Mouse (Mus musculus): ENCODE results near the gene Dab2. TPM values are rescaled to one million over a fixed set of nuclear protein-coding genes. Genes with fewer than 3 reads are reported as not detected.

Dab2 gene
- polyA plus RNA-seq, 1 experiment from 2014 or later, result 47.5 TPM

- no peak overlapping the region for H3K4me2 ChIP-seq (ENCODE audit: low read length)
- no peaks in the 10 kb centered on the region for H3K27me3 ChIP-seq (replicated peaks; ENCODE audit: control insufficient read depth, insufficient read depth, low read length)
- WGBS, result 76% methylated on average over 4 of the region's 4 CpGs
- H3K4me1 ChIP-seq (replicated peaks; ENCODE audit: control insufficient read depth, insufficient read depth, low read length), result peaks cover 12% of the 10 kb centered on the region
- H3K9ac ChIP-seq (ENCODE audit: low read length), result no peak overlapping the region
- ATAC-seq (replicated peaks; ENCODE audit: low FRiP score, low TSS enrichment, low read depth), result no peak
- H3K4me3 ChIP-seq (ENCODE audit: low read depth, low read length), result no peak overlapping the region
- H3K9me3 ChIP-seq (ENCODE audit: control insufficient read depth, low read length), result no peaks in the 10 kb centered on the region
- H3K27ac ChIP-seq (ENCODE audit: low read depth), result no peak overlapping the region
- no peaks in the 10 kb centered on the region; the same call in 1 of the 2 replicates for H3K36me3 ChIP-seq (ENCODE audit: control insufficient read depth, insufficient read depth, low read length)
- DNase-seq (ENCODE audit: low spot score), result no peak
These were observed 90.5 kb downstream of the Dab2 start for GRCm38 (mm10) chr15:6390106-6390505.

GRCm38 (mm10) chr15:6390657-6391056 is 91.1 kb downstream of the Dab2 start:
- Histone ChIP-seq H3K4me2 (ENCODE audit: low read length) (no peak overlapping the region), H3K9me3 (ENCODE audit: control insufficient read depth, low read length) (no peaks in the 10 kb centered on the region)
- ATAC-seq (replicated peaks; ENCODE audit: low FRiP score, low TSS enrichment, low read depth), result no peak

GRCm38 (mm10) chr15:6391886-6392285 is 92.3 kb downstream of the Dab2 start:
- H3K4me1 ChIP-seq (replicated peaks; ENCODE audit: control insufficient read depth, insufficient read depth, low read length), result peaks cover 12% of the 10 kb centered on the region; the same call in 1 of the 2 replicates
- no peaks in the 10 kb centered on the region for H3K9me3 ChIP-seq (ENCODE audit: control insufficient read depth, low read length)
- no peak overlapping the region for H3K4me3 ChIP-seq (ENCODE audit: low read depth, low read length)
- WGBS, result 89% methylated on average over 3 of the region's 3 CpGs
- no peak for ATAC-seq (replicated peaks; ENCODE audit: low FRiP score, low TSS enrichment, low read depth)
- no peak for DNase-seq (ENCODE audit: low spot score)
- H3K4me2 ChIP-seq (ENCODE audit: low read length), result no peak overlapping the region
- H3K27me3 ChIP-seq (replicated peaks; ENCODE audit: control insufficient read depth, insufficient read depth, low read length), result no peaks in the 10 kb centered on the region
- H3K9ac ChIP-seq (ENCODE audit: low read length), result no peak overlapping the region
- H3K27ac ChIP-seq (ENCODE audit: low read depth), result no peak overlapping the region
- peaks cover 3% of the 10 kb centered on the region for H3K36me3 ChIP-seq (ENCODE audit: control insufficient read depth, insufficient read depth, low read length)

More at GRCm38 (mm10) chr15:6390657-6391056, 91.1 kb downstream of the Dab2 start:
- Histone ChIP-seq H3K27me3 (replicated peaks; ENCODE audit: control insufficient read depth, insufficient read depth, low read length) (no peaks in the 10 kb centered on the region), H3K4me3 (ENCODE audit: low read depth, low read length) (no peak overlapping the region), H3K36me3 (ENCODE audit: control insufficient read depth, insufficient read depth, low read length) (no peaks in the 10 kb centered on the region; the same call in 1 of the 2 replicates), H3K27ac (ENCODE audit: low read depth) (no peak overlapping the region), H3K9ac (ENCODE audit: low read length) (no peak overlapping the region), H3K4me1 (replicated peaks; ENCODE audit: control insufficient read depth, insufficient read depth, low read length) (peaks cover 12% of the 10 kb centered on the region)
- WGBS, result 33% methylated on average over 2 of the region's 2 CpGs
- DNase-seq (ENCODE audit: low spot score), result no peak

- DNase-seq (ENCODE audit: low spot score) (no peak), ATAC-seq (replicated peaks; ENCODE audit: low FRiP score, low TSS enrichment, low read depth) (no peak)
- Histone ChIP-seq H3K4me3 (ENCODE audit: low read depth, low read length) (no peak overlapping the region), H3K27ac (ENCODE audit: low read depth) (no peak overlapping the region), H3K36me3 (ENCODE audit: control insufficient read depth, insufficient read depth, low read length) (peaks cover 3% of the 10 kb centered on the region), H3K9me3 (ENCODE audit: control insufficient read depth, low read length) (no peaks in the 10 kb centered on the region), H3K4me1 (replicated peaks; ENCODE audit: control insufficient read depth, insufficient read depth, low read length) (peaks cover 8% of the 10 kb centered on the region; the same call in 1 of the 2 replicates), H3K9ac (ENCODE audit: low read length) (no peak overlapping the region), H3K27me3 (replicated peaks; ENCODE audit: control insufficient read depth, insufficient read depth, low read length) (no peaks in the 10 kb centered on the region), H3K4me2 (ENCODE audit: low read length) (no peak overlapping the region)
- 97% methylated on average over 4 of the region's 4 CpGs for WGBS
These were observed 94.0 kb downstream of the Dab2 start for GRCm38 (mm10) chr15:6393624-6394023.

- Histone ChIP-seq H3K4me1 (replicated peaks; ENCODE audit: control insufficient read depth, insufficient read depth, low read length) (no peaks in the 10 kb centered on the region), H3K27ac (ENCODE audit: low read depth) (no peak overlapping the region), H3K4me3 (ENCODE audit: low read depth, low read length) (no peak overlapping the region), H3K9me3 (ENCODE audit: control insufficient read depth, low read length) (no peaks in the 10 kb centered on the region), H3K27me3 (replicated peaks; ENCODE audit: control insufficient read depth, insufficient read depth, low read length) (no peaks in the 10 kb centered on the region), H3K4me2 (ENCODE audit: low read length) (no peak overlapping the region), H3K9ac (ENCODE audit: low read length) (no peak overlapping the region), H3K36me3 (ENCODE audit: control insufficient read depth, insufficient read depth, low read length) (peaks cover 3% of the 10 kb centered on the region)
- ATAC-seq (replicated peaks; ENCODE audit: low FRiP score, low TSS enrichment, low read depth) (no peak), DNase-seq (ENCODE audit: low spot score) (no peak)
- WGBS, result 94% methylated on average over 4 of the region's 4 CpGs
These were observed 98.6 kb downstream of the Dab2 start for GRCm38 (mm10) chr15:6398211-6398610.

- H3K27me3 ChIP-seq (replicated peaks; ENCODE audit: control insufficient read depth, insufficient read depth, low read length), result no peaks in the 10 kb centered on the region
- H3K9ac ChIP-seq (ENCODE audit: low read length), result no peak overlapping the region
- no peak overlapping the region for H3K27ac ChIP-seq (ENCODE audit: low read depth)
- DNase-seq (ENCODE audit: low spot score), result no peak
- peaks cover 3% of the 10 kb centered on the region; the same call in 1 of the 2 replicates for H3K36me3 ChIP-seq (ENCODE audit: control insufficient read depth, insufficient read depth, low read length)
- H3K4me1 ChIP-seq (replicated peaks; ENCODE audit: control insufficient read depth, insufficient read depth, low read length), result no peaks in the 10 kb centered on the region
- no peak for ATAC-seq (replicated peaks; ENCODE audit: low FRiP score, low TSS enrichment, low read depth)
- WGBS, result 88% methylated on average over 6 of the region's 6 CpGs
- H3K9me3 ChIP-seq (ENCODE audit: control insufficient read depth, low read length), result no peaks in the 10 kb centered on the region
- no peak overlapping the region for H3K4me2 ChIP-seq (ENCODE audit: low read length)
- H3K4me3 ChIP-seq (ENCODE audit: low read depth, low read length), result no peak overlapping the region
These were observed 99.3 kb downstream of the Dab2 start for GRCm38 (mm10) chr15:6398881-6399280.

- no peak overlapping the region for H3K9ac ChIP-seq (ENCODE audit: low read length)
- peaks cover 3% of the 10 kb centered on the region; the same call in 1 of the 2 replicates for H3K36me3 ChIP-seq (ENCODE audit: control insufficient read depth, insufficient read depth, low read length)
- no peaks in the 10 kb centered on the region for H3K4me1 ChIP-seq (replicated peaks; ENCODE audit: control insufficient read depth, insufficient read depth, low read length)
- no peaks in the 10 kb centered on the region for H3K9me3 ChIP-seq (ENCODE audit: control insufficient read depth, low read length)
- ATAC-seq (replicated peaks; ENCODE audit: low FRiP score, low TSS enrichment, low read depth) (no peak), DNase-seq (ENCODE audit: low spot score) (no peak)
- no peak overlapping the region for H3K4me2 ChIP-seq (ENCODE audit: low read length)
- H3K27ac ChIP-seq (ENCODE audit: low read depth), result no peak overlapping the region
- no peak overlapping the region for H3K4me3 ChIP-seq (ENCODE audit: low read depth, low read length)
- no peaks in the 10 kb centered on the region for H3K27me3 ChIP-seq (replicated peaks; ENCODE audit: control insufficient read depth, insufficient read depth, low read length)
- WGBS, result 49% methylated on average over 8 of the region's 8 CpGs
These were observed 100.5 kb downstream of the Dab2 start for GRCm38 (mm10) chr15:6400115-6400514.

GRCm38 (mm10) chr15:6402433-6402832 is 102.8 kb downstream of the Dab2 start:
- ATAC-seq (replicated peaks; ENCODE audit: low FRiP score, low TSS enrichment, low read depth) (no peak), DNase-seq (ENCODE audit: low spot score) (no peak)
- Histone ChIP-seq H3K4me3 (ENCODE audit: low read depth, low read length) (no peak overlapping the region), H3K9ac (ENCODE audit: low read length) (no peak overlapping the region), H3K4me2 (ENCODE audit: low read length) (no peak overlapping the region), H3K36me3 (ENCODE audit: control insufficient read depth, insufficient read depth, low read length) (no peaks in the 10 kb centered on the region), H3K27me3 (replicated peaks; ENCODE audit: control insufficient read depth, insufficient read depth, low read length) (no peaks in the 10 kb centered on the region), H3K4me1 (replicated peaks; ENCODE audit: control insufficient read depth, insufficient read depth, low read length) (no peaks in the 10 kb centered on the region), H3K27ac (ENCODE audit: low read depth) (no peak overlapping the region), H3K9me3 (ENCODE audit: control insufficient read depth, low read length) (no peaks in the 10 kb centered on the region)
- WGBS, result 58% methylated on average over 2 of the region's 2 CpGs

- no peak for DNase-seq (ENCODE audit: low spot score)
- Histone ChIP-seq H3K9ac (ENCODE audit: low read length) (no peak overlapping the region), H3K27ac (ENCODE audit: low read depth) (no peak overlapping the region), H3K4me1 (replicated peaks; ENCODE audit: control insufficient read depth, insufficient read depth, low read length) (no peaks in the 10 kb centered on the region), H3K27me3 (replicated peaks; ENCODE audit: control insufficient read depth, insufficient read depth, low read length) (no peaks in the 10 kb centered on the region), H3K4me2 (ENCODE audit: low read length) (no peak overlapping the region), H3K36me3 (ENCODE audit: control insufficient read depth, insufficient read depth, low read length) (no peaks in the 10 kb centered on the region), H3K4me3 (ENCODE audit: low read depth, low read length) (no peak overlapping the region), H3K9me3 (ENCODE audit: control insufficient read depth, low read length) (no peaks in the 10 kb centered on the region)
- ATAC-seq (replicated peaks; ENCODE audit: low FRiP score, low TSS enrichment, low read depth), result no peak
- WGBS, result 65% methylated on average over 5 of the region's 5 CpGs
These were observed 104.6 kb downstream of the Dab2 start for GRCm38 (mm10) chr15:6404172-6404571.

Data from intestine, embryonic 14.5 days (tissue).